ENCODE assay signal across 16 mouse cellular contexts in genomic region chr14:74956702-74957101, GRCm38 (mm10). TPM values are rescaled to one million over a fixed set of nuclear protein-coding genes. Genes with fewer than 3 reads are reported as not detected.
"Had no signal": no experiment of that assay in that cellular context is flagged by ENCODE, and none has a peak within 500 bp of the region (broad histone marks: within the 10 kb centered on the region; RNA-seq: fewer than 3 reads in every experiment).

No protein-coding gene starts in this region.

- H3K4me1 ChIP-seq: limb, embryonic 10.5 days; limb, embryonic 13.5 days; liver, embryonic 15.5 days had no signal

- H3K36me3 ChIP-seq: limb, embryonic 10.5 days; limb, embryonic 13.5 days; liver, embryonic 15.5 days had no signal

- H3K4me3 ChIP-seq: limb, embryonic 10.5 days; limb, embryonic 13.5 days; liver, embryonic 15.5 days had no signal

- DNase-seq: kidney, adult 18-20 months; kidney, adult 9 months; kidney, postnatal 14 days; kidney, postnatal 4 days; lung, embryonic 14.5 days; lung, postnatal 14 days; midbrain, embryonic 14.5 days; thymus, adult 2 months; thymus, postnatal 14 days; thymus, postnatal 4 days had no signal

- H3K27me3 ChIP-seq: limb, embryonic 13.5 days; liver, embryonic 15.5 days had no signal

- H3K4me2 ChIP-seq: limb, embryonic 13.5 days; liver, embryonic 11.5 days; liver, embryonic 15.5 days; lung, embryonic 14.5 days had no signal

- H3K9me3 ChIP-seq: limb, embryonic 10.5 days; limb, embryonic 13.5 days; liver, embryonic 15.5 days had no signal

- H3K27ac ChIP-seq: limb, embryonic 10.5 days; limb, embryonic 13.5 days; liver, embryonic 15.5 days; macrophage had no signal

- ATAC-seq: inflammation-experienced regulatory T-cells, adult 6 months had no signal

- H3K9ac ChIP-seq: limb, embryonic 13.5 days; liver, embryonic 15.5 days; lung, embryonic 14.5 days had no signal

RNA-seq across cellular contexts. Expression of gene Rubcnl, which starts 59.1 kb away (rescaled TPM):
- polyA plus RNA-seq: liver, embryonic 11.5 days had no signal
